Mouse (Mus musculus): ENCODE data around the gene Dock6. TPM values are rescaled to one million over a fixed set of nuclear protein-coding genes. Genes with fewer than 3 reads are reported as not detected.
"Not testable (repeated sequence)": the region's sequence is repeated elsewhere in the genome, so short reads cannot be mapped to it uniquely, and the experiment has no call there.

The Dock6 gene
- polyA plus RNA-seq, 1 experiment from 2014 or later: 24.7 TPM

DNA sequence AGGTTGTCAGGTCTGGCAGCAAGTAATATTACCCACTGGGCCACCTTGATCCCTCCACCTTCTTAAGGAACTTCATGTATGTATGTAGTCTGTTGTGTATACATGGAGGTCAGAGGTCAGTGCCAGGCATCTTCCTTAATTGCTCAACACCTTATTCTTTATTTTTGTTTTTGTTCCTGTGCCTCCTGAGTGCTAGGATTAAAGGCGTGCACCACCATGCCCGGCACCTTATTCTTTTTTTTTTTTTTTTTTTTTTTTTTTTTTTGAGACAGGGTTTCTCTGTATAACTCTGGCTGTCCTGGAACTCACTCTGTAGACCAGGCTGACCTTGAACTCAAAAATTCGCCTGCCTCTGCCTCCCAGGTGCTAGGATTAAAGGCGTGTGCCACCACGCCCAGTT, 79.0 kb downstream of the Dock6 start:
- H3K9ac ChIP-seq (ENCODE audit: low read length); H3K27me3 ChIP-seq (ENCODE audit: control insufficient read depth, insufficient read depth, low read length); H3K4me3 ChIP-seq (ENCODE audit: low read depth, low read length); H3K9me3 ChIP-seq (ENCODE audit: control insufficient read depth, low read length); H3K4me2 ChIP-seq (ENCODE audit: low read depth); H3K27ac ChIP-seq (ENCODE audit: low read depth, low read length); H3K4me1 ChIP-seq (ENCODE audit: control insufficient read depth, insufficient read depth, low read length); ATAC-seq (ENCODE audit: insufficient read depth, low FRiP score, low TSS enrichment); H3K36me3 ChIP-seq (ENCODE audit: control insufficient read depth, insufficient read depth, low read length); DNase-seq (ENCODE audit: low spot score): not testable (repeated sequence)
- WGBS: 82% methylated on average over 5 of the region's 5 CpGs

DNA sequence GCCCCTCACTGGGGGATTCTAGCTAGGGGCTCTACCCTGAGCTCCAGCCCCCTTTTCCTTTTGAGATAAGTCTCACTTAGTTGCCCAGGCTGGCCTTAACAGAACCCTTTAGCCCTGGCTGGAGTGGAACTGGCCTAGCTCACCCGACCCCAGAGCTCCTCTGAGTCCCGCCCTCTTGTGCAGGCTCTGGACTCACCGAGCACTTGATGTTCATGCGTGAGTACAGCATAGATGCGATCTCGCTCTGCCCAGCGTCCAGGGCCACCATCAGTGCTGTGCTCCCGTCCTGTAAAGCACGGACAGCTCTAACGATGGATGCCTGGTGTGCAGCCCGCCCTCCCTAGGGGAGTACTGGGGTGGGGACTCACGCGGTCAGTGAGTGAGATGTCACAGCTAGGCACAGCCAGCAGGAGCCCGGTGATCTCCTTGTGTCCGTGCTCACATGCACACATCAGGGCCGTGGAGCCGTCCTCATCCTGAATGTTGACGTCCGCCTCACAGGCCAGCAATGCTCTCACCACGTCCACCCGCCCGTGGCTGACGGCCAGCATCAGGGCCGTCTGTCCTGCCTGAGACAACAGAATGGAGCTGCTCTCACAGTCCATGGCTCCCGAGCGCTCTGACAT, 82.8 kb downstream of the Dock6 start:
- DNase-seq (ENCODE audit: low spot score): no peak
- WGBS: 84% methylated on average over 26 of the region's 26 CpGs
- Histone ChIP-seq H3K27me3 (ENCODE audit: control insufficient read depth, insufficient read depth, low read length) (no peaks in the 10 kb centered on the region), H3K4me3 (ENCODE audit: low read depth, low read length) (no peak overlapping the region), H3K4me2 (ENCODE audit: low read depth) (no peak overlapping the region), H3K36me3 (ENCODE audit: control insufficient read depth, insufficient read depth, low read length) (no peaks in the 10 kb centered on the region; the same call in 1 of the 2 replicates), H3K27ac (ENCODE audit: low read depth, low read length) (no peak overlapping the region), H3K9me3 (ENCODE audit: control insufficient read depth, low read length) (no peaks in the 10 kb centered on the region), H3K4me1 (ENCODE audit: control insufficient read depth, insufficient read depth, low read length) (peaks cover 4% of the 10 kb centered on the region; the same call in 1 of the 2 replicates), H3K9ac (ENCODE audit: low read length) (no peak overlapping the region)
- no peak for ATAC-seq (ENCODE audit: insufficient read depth, low FRiP score, low TSS enrichment)

DNA sequence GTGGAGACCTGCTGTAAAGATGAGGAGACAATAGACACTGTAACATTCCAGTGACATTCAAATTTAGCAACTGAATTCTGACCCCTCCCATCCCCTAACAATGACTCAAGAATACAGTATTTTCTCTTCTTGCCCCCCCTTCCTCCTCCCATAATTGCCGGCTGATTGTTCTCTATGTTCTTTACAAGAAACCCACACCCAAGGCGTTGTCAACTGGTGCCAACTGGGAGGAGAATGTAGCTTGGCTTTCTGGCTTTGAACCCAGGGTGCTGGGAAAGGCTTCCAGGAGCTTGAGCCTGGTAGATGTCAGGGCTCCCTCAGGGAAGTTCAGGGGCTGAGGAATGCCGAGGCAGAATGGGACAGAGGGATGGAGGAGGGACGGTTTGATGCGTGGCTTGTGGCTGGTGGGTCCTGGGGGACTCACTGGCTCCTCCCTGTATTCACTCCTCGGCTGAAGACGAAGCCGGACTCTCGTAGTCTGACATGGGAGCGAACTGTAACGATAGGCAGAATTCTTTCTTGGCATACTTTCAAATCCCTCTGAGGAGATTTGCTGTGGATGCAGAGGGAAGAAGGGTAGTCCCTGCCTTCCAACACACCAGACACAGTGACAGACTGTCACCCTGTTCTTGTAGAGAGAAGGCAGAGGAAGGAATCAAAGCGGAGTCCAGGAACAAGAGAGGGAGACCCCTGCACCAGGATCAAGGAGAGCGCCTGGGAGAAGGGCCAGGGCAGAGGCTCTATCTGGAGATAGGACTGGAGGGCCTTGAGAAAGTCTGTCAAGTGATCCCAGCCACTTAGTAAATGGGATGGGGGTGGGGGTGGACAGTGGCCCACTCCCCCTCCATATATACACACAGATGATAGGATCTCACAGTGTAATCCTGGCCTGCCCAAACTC, 83.7 kb downstream of the Dock6 start:
- no peak for ATAC-seq (ENCODE audit: insufficient read depth, low FRiP score, low TSS enrichment)
- DNase-seq (ENCODE audit: low spot score): no peak
- H3K9ac ChIP-seq (ENCODE audit: low read length): no peak overlapping the region

DNA sequence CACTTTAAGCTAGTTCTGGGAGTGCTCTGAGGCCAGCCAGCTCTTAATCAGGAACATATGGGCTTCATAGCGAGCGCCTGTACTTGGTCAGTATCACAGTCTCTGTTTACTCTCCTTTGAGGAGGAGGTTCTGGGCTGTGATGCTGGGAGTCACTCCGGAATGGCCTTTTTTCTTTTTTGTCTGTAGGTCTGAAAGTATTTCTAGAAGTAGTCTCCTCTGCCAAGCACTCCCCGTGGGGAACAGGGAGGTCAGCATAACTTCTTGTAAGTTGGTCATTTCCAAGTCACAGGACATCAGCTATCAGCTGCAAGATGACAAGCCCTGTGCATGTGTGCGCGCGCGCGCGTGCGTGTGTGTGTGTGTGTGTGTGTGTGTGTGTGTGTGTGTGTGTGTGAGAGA, 84.5 kb downstream of the Dock6 start:
- ATAC-seq (ENCODE audit: insufficient read depth, low FRiP score, low TSS enrichment) (no peak), DNase-seq (ENCODE audit: low spot score) (no peak)
- Histone ChIP-seq H3K4me2 (ENCODE audit: low read depth) (no peak overlapping the region), H3K4me3 (ENCODE audit: low read depth, low read length) (no peak overlapping the region), H3K36me3 (ENCODE audit: control insufficient read depth, insufficient read depth, low read length) (no peaks in the 10 kb centered on the region; the same call in 1 of the 2 replicates), H3K27me3 (ENCODE audit: control insufficient read depth, insufficient read depth, low read length) (no peaks in the 10 kb centered on the region), H3K9me3 (ENCODE audit: control insufficient read depth, low read length) (no peaks in the 10 kb centered on the region), H3K27ac (ENCODE audit: low read depth, low read length) (no peak overlapping the region), H3K9ac (ENCODE audit: low read length) (no peak overlapping the region; the same call in 1 of the 2 replicates), H3K4me1 (ENCODE audit: control insufficient read depth, insufficient read depth, low read length) (peaks cover 4% of the 10 kb centered on the region; the same call in 1 of the 2 replicates)
- 72% methylated on average over 11 of the region's 11 CpGs for WGBS

More for the DNA sequence above, 83.7 kb downstream of the Dock6 start:
- H3K27ac ChIP-seq (ENCODE audit: low read depth, low read length): no peak overlapping the region
- H3K4me3 ChIP-seq (ENCODE audit: low read depth, low read length): no peak overlapping the region
- H3K27me3 ChIP-seq (ENCODE audit: control insufficient read depth, insufficient read depth, low read length): no peaks in the 10 kb centered on the region
- no peaks in the 10 kb centered on the region for H3K9me3 ChIP-seq (ENCODE audit: control insufficient read depth, low read length)
- peaks cover 4% of the 10 kb centered on the region; the same call in 1 of the 2 replicates for H3K4me1 ChIP-seq (ENCODE audit: control insufficient read depth, insufficient read depth, low read length)
- H3K36me3 ChIP-seq (ENCODE audit: control insufficient read depth, insufficient read depth, low read length): no peaks in the 10 kb centered on the region; the same call in 1 of the 2 replicates
- WGBS: 53% methylated on average over 13 of the region's 13 CpGs
- H3K4me2 ChIP-seq (ENCODE audit: low read depth): no peak overlapping the region

DNA sequence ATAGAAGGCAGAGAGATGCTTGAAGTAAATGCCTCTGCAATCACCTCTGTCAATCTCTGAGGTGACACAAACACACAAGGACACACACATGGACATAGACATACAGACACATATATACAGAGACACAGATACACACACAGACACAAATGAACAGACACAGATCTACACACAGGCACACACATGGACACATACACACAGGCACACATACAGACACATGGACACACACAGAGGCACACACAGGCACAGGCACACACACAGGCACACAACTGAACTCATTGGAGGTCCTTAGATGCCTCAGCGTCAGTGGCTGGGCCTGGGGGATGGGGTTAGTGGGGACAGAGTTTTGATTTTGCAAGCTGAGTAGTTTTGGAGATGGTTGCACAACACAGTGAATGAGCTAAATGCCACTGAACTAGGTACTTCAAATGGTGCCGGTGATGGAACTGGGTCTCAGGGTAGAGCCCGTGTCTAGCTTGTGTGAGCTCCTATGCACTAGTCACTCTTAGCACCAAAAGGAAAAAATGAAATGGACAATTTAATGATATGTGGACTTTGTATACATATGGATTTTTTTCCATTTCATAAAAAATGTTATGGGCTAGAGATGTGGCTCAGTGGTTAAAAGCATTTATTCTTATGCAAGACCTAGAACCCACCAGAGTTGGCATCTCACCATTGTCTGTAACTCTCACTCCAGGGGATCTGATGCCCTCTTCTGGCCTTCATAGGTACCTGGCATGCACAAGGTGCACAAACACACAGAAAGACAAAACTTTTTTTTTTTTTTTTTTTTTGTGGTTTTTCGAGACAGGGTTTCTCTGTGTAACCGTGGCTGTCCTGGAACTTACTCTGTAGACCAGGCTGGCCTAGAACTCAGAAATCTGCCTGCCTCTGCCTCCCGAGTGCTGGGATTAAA, 88.1 kb downstream of the Dock6 start:
- Histone ChIP-seq H3K9me3 (ENCODE audit: control insufficient read depth, low read length) (no peaks in the 10 kb centered on the region), H3K27me3 (ENCODE audit: control insufficient read depth, insufficient read depth, low read length) (no peaks in the 10 kb centered on the region), H3K9ac (ENCODE audit: low read length) (no peak overlapping the region), H3K27ac (ENCODE audit: low read depth, low read length) (no peak overlapping the region), H3K4me2 (ENCODE audit: low read depth) (no peak overlapping the region), H3K4me3 (ENCODE audit: low read depth, low read length) (no peak overlapping the region), H3K36me3 (ENCODE audit: control insufficient read depth, insufficient read depth, low read length) (no peaks in the 10 kb centered on the region; the same call in 1 of the 2 replicates), H3K4me1 (ENCODE audit: control insufficient read depth, insufficient read depth, low read length) (peaks cover 4% of the 10 kb centered on the region; the same call in 1 of the 2 replicates)
- DNase-seq (ENCODE audit: low spot score) (no peak), ATAC-seq (ENCODE audit: insufficient read depth, low FRiP score, low TSS enrichment) (no peak)
- WGBS: 96% methylated on average over 6 of the region's 6 CpGs

DNA sequence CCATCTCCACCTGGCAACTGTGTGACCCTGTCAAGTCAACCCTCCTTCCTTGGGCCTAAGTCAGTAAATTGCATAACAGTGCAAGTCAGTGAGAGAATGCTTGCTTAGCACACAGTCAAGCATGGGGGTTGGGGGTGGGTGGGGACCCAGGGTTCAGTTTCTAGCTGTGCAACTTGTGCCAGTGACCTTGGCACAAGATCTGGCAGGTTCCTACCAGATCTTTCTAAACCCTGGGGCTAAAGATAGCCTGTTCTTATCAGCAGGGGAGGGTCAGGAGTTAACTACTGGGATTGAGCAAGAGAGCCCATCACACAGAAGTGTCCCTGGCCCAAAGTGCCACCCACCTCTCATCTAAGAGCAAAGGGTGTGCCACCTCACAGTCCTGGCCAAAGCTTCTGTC, 90.3 kb downstream of the Dock6 start:
- Histone ChIP-seq H3K4me3 (ENCODE audit: low read depth, low read length) (no peak overlapping the region), H3K4me2 (ENCODE audit: low read depth) (no peak overlapping the region), H3K27ac (ENCODE audit: low read depth, low read length) (no peak overlapping the region), H3K4me1 (ENCODE audit: control insufficient read depth, insufficient read depth, low read length) (0 out of 2 replicates have a peak, but pooled peaks cover 6% of the 10 kb centered on the region), H3K36me3 (ENCODE audit: control insufficient read depth, insufficient read depth, low read length) (peaks cover 2% of the 10 kb centered on the region; the same call in 1 of the 2 replicates), H3K9me3 (ENCODE audit: control insufficient read depth, low read length) (no peaks in the 10 kb centered on the region), H3K9ac (ENCODE audit: low read length) (no peak overlapping the region), H3K27me3 (ENCODE audit: control insufficient read depth, insufficient read depth, low read length) (no peaks in the 10 kb centered on the region)
- ATAC-seq (ENCODE audit: insufficient read depth, low FRiP score, low TSS enrichment) (no peak), DNase-seq (ENCODE audit: low spot score) (no peak)

DNA sequence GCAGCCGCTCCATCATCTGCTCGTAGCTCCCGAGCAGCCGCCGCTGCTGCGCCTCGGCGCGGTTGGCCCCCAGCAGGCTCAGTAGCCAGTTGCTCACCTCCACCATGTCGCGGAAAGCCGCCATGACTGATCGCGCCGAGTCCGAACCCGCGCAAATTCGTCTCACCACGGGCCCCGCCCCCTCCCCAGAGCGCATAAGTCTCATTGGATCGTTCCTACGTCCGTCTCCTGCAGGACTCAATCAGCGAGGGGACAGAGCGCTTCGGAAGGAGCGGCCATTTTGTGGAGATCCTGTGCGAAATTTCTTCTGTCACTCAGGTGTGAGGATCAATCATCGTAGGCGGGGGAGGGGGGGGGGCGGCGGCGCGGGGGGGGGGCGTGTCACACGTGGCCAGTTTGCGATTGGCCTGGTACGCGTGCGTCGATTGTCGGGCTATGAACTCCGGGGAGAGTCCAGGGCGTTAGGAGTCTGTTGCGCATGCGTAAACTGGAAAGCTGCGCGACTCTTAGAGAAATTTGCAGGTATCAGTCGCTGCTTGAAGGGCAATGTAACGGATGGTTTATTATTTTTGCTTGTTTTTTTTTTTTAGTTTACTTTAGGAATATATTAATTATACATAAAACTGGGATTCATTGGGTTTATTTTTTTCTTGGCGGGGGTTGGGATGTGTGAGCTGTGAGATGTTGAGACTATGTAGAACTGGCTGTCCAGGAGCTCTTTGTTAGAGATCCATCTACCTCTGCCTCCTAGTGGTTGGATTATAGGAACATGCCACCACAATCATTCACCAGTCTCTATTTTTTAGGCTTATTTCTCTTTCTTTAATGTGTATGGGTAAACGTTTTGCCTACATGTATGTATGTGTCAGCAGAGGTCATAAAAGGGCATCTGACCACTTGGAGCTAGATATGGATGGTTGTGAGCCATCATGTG, 92.0 kb downstream of the Dock6 start, which contains the start of gene Spc24:
TSS of gene Spc24 (minus strand) at position 149 of the 934 bp plus-strand sequence.
- DNase-seq (ENCODE audit: low spot score) (peak; percentile 94), ATAC-seq (ENCODE audit: insufficient read depth, low FRiP score, low TSS enrichment) (peak; percentile 96)
- Histone ChIP-seq H3K4me2 (ENCODE audit: low read depth) (peak within 1 kb of the TSS; percentile 80), H3K4me3 (ENCODE audit: low read depth, low read length) (peak within 1 kb of the TSS; percentile 63), H3K27me3 (ENCODE audit: control insufficient read depth, insufficient read depth, low read length) (no peaks in the 10 kb centered on the region), H3K4me1 (ENCODE audit: control insufficient read depth, insufficient read depth, low read length) (0 out of 2 replicates have a peak, but pooled peaks cover 6% of the 10 kb centered on the region), H3K27ac (ENCODE audit: low read depth, low read length) (no peak within 1 kb of the TSS), H3K36me3 (ENCODE audit: control insufficient read depth, insufficient read depth, low read length) (peaks cover 5% of the 10 kb centered on the region; the same call in 1 of the 2 replicates), H3K9ac (ENCODE audit: low read length) (peak within 1 kb of the TSS; percentile 82), H3K9me3 (ENCODE audit: control insufficient read depth, low read length) (no peaks in the 10 kb centered on the region)
- WGBS: 1% methylated on average over 46 of the region's 54 CpGs
